Mouse (Mus musculus) left cerebral cortex, postnatal 10 days (tissue): ENCODE results near the gene Trmt44. TPM values are rescaled to one million over a fixed set of nuclear protein-coding genes. Genes with fewer than 3 reads are reported as not detected.

Source experiments
- DNase-seq, 2 experiments: peaks; one replicate each; pipeline ENCODE4 v3.0.0; 2021 to 2022; ENCODE audit warnings: low spot score in 2 of 2, mixed read lengths in 1 of 2; ENCODE audit errors: extremely low spot score in 1 of 2
- intact Hi-C: fragments of 180-260 bp; cut with DNase I; formaldehyde crosslinking; loops from one replicate; pipeline ENCODE4 v1.15.1; 2025
- total RNA-seq, 2 experiments: library from RNA; stranded (reverse); gene quantifications; 2 replicates each; pipeline ENCODE4 v1.2.3; 2021

Gene Trmt44
- total RNA-seq, result 1 to 10 TPM; 7.4 to 9.3 TPM

DNA sequence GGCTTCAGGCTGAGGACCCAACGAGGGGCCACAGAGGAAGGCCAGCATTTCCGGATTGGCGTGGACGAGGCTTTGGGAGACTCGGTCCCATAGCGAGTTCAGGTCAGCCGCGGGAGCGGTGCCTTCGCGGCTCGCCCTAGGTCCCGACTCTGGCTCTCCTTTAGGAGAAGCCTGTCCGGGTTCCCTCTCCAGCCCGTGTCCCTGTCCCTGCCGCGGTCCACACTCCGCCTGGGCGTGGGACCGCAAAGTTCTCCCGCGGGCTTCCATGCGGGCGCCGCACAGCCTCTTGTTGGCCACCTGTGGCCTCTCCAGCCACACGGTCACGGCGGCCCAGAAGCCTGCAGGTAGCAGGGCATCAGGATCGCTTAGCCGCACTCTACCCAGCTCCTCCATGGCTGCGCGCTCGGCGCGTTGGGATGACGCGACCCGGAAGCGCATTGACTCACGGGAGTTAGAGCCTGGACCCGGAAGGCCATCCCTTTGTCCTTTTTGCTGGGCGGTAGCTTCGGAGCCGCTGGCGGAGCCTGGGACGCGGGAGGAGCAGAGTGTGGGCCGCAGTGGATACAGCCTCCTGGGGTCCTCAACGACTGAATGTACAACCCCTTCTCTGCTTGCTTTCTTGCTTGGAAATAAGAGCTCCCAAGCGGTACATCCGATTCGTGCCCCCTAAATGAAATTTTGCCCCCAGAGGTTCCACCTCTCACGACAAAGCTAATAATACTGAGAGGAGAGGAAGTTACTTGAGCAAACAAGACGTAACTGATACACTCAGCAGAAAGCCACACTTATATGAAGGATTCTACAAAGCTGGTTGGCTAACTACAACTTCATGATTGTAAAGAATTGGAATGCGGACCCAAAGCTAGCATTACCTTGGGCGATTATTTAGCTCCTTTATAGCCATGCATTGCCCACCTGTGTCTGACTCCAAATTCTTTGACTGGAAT is at the start of gene Trmt44:
Trmt44 (minus strand) TSS at position 418 of the 947 bp plus-strand sequence.
- intact Hi-C loops, result no loop called here
- peak; percentile 89 to 93 for DNase-seq

GRCm38 (mm10) chr5:35623831-35624230 is 49.0 kb upstream of the Trmt44 start:
- no peak for DNase-seq

DNA sequence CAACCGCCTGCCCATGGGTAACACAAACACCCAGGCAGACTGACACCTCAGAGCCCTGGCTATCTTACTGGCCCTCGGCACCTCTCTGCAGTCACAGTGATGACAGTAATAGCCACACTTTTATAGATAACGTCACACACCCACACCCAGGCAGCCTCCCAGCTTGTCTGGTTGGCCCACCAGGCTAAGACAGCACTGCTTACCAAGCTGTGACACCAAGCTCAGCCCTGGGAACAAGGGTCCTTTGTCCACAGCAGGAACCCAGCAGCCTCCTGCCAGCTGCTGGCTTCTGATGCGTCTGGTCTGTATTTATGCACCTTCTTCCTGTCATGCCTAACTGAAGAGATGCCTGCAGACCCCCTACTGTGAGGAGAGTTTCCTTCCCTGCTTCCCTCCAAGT is 46.2 kb upstream of the Trmt44 start:
- peak in 1 of 2 experiments; percentile 58 for DNase-seq
- intact Hi-C loops, result no loop called here

More at GRCm38 (mm10) chr5:35623831-35624230, 49.0 kb upstream of the Trmt44 start:
- intact Hi-C loops, result no loop called here

DNA sequence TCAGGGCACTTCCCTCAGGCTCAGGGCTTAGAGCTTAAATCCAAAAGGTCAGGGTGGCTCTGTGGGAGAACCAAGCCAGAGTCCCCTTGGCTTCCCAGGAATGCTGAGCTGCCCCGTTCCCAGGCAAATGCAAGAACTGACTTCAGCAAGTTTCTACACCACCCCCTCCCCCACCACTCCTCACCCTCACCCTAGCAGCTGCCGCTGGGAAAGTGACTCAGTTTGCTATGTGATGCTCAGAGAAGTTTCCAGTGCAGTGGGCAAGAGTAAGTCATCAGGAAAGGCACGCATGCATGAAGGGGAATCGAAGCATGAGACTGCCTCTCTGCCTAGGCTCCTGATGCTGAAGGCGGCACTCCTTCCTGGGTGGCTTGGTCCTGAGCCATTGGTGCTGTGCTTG is 42.1 kb upstream of the Trmt44 start:
- no peak for DNase-seq
- intact Hi-C loops, result no loop called here

- DNase-seq, result no peak
- intact Hi-C loops, result no loop called here
These were observed 37.9 kb upstream of the Trmt44 start for GRCm38 (mm10) chr5:35612722-35613121.

GRCm38 (mm10) chr5:35611900-35612299 is 37.0 kb upstream of the Trmt44 start:
- DNase-seq, result no peak
- intact Hi-C loops, result no loop called here

GRCm38 (mm10) chr5:35611170-35611569 is 36.3 kb upstream of the Trmt44 start:
- no peak for DNase-seq
- intact Hi-C loops, result no loop called here

- DNase-seq, result no peak
- intact Hi-C loops, result no loop called here
These were observed 35.5 kb upstream of the Trmt44 start for GRCm38 (mm10) chr5:35610381-35610780.

GRCm38 (mm10) chr5:35609971-35610370 is 35.1 kb upstream of the Trmt44 start:
- intact Hi-C loops, result no loop called here
- DNase-seq, result no peak

DNA sequence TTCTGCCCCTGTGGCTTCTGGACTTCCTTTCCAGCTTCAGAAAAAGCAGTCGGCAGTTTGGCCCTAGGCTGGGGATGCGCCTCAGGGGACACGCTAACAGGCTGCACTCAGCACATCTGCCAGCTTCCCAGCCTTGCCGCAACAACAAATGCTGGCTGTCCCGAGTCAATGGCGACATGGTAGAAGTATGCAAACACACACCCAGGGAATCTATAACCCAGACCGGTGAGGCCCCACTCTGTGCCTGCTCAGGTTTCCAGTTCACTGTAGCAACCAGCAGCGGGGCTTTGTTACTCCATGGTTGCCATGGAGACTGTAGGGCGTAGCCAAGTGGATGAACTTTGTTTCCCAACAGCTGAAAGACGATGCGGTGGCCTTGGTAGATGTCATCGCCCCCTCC is 34.5 kb upstream of the Trmt44 start:
- peak in 1 of 2 experiments; percentile 65 for DNase-seq
- intact Hi-C loops, result no loop called here

DNA sequence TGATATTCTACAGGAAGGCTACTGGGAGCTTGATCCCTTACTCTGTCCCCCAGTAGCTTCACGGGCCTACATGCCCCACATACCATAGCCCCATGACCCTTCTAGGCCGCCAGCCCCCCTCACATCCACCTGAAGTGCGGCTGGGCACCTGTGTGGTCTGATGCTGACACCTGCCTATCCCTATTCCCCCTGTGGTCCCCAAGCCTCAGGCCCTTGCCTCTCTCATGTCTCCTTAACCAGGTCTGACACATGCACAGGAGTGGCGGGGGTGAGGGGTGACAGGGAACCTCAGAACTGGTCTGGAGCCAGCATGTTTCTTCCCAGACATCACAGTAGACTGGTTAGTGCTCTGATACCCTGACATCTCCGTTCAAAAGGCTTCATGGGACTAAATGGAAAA is 33.7 kb upstream of the Trmt44 start:
- intact Hi-C loops, result no loop called here
- no peak for DNase-seq

GRCm38 (mm10) chr5:35607784-35608183 is 32.9 kb upstream of the Trmt44 start:
- DNase-seq, result peak in 1 of 2 experiments; percentile 67
- intact Hi-C loops, result no loop called here

DNA sequence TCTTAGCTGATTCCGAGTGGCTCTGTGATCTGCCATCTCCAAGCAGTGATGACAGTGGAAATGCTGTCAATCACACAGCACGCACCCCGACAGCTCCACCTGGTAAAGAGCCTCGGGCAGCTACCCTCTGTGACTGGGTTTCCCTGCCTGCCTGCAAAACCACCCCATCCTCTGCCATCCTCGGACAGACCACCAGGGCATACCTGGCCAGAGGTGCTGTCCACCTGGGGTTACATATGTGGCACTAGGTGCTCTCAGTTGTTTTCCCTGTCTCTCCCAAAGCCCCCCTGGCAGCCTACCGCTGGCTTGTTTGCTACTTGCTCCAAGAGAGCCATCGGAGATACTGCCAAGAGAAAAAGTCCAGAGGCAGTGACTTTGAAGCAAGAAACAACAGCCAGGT is 31.9 kb upstream of the Trmt44 start:
- no peak for DNase-seq
- intact Hi-C loops, result no loop called here

GRCm38 (mm10) chr5:35605355-35605754 is 30.5 kb upstream of the Trmt44 start:
- DNase-seq, result no peak
- intact Hi-C loops, result no loop called here

GRCm38 (mm10) chr5:35601526-35601925 is 26.7 kb upstream of the Trmt44 start:
- no peak for DNase-seq
- intact Hi-C loops, result no loop called here

DNA sequence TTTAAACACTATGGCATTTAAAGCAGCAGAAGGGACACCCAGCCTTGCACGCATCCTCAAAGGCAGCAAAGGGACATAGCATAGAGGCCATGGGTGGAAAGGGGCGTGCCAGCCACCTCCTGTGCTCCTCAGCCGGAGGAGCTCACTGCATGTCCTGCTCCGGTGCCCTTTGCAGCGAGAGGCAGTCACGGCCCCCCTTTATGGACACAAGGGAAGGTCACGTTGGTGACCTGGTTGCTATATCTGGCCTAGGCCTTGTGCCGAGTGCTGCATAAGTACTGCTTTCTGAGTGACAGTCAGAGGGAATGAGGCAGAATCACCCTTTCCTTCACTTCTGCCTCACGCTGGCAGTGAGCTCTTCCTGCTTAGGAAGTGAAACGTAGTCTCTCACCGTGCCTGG is 25.4 kb upstream of the Trmt44 start:
- DNase-seq, result no peak
- intact Hi-C loops, result no loop called here

DNA sequence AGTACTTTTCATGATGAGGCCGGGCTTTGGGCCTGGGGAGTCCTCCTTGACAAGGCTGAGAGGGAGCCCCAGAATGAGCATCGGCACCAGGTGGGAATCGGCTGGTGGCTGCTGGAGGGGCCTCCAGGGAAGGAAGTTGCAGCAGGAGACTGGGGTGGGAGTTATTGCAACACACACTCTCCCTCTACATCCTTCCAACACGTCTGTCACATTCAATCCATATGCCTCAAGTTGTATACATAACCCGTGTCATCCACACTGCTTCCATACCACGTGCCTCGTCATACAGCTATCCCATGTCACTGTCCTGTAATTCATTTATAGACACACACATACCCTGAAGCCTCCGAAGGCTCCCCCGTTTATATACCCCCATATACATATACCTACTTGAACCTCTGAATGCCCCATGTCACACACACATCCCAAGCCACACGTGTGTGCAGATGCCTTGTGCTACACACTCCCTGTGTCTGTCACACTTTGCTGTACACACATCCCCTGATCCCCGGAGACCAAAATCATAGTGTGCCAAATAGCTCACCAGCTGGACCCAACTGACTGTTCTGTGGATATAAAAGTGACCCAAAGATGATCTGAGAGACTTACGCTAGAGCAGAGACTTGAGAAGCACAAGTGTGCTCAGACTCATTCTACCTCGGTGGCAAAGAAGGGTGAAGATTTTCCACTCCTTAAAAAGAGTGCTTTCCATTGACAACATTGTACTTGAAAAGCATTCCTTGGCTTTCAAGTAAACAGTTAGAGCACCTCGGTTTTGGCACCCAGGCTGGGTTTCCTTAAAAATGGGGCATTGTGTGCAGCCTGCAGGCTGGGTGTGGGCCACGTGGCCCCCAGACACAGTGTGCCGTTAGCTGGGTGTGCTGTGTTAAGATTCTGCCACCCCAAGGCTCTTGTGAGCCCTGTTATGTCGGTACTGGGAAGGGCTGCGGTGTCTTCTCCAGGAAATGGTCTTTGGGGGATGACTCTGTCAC is 21.6 kb upstream of the Trmt44 start:
- no peak for DNase-seq
- intact Hi-C loops, result loop anchor here (1.0 to 10.0 kb wide), 2 partner anchors 85 to 258 kb away; no protein-coding TSS in a partner anchor

- intact Hi-C loops, result loop anchor here (1.0 to 10.0 kb wide), 3 partner anchors 86 to 259 kb away; no protein-coding TSS in a partner anchor
- DNase-seq, result peak; percentile 65 to 72
These were observed 20.8 kb upstream of the Trmt44 start for GRCm38 (mm10) chr5:35595706-35596105.

DNA sequence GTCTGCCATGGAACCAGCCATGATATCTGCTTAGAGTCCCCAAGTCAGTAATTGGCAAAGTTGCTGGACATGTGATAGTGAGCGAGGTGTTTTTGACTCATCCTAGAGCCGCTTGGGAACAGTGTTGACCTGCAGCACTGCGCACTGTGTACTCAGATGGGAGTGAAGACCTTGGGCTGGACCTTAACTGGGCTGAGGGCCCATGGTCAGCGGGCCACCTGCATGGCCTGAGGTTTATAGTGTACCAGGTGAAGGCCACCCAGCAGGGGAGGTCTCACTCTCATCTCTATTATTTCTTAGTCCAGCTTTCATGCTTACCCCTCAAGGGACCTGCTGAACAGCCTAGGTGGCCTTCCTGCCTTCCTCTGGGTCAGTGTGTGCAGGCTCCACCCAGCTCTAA is 19.9 kb upstream of the Trmt44 start:
- intact Hi-C loops, result loop anchor here (2.0 to 10.0 kb wide), 2 partner anchors 120 to 260 kb away; no protein-coding TSS in a partner anchor

More for the DNA sequence above, 19.9 kb upstream of the Trmt44 start:
- DNase-seq, result no peak
